Mouse (Mus musculus) inflammation-experienced regulatory T-cells, adult 6 months (primary cell): Measurements from ENCODE around the gene Nap1l1. TPM values are rescaled to one million over a fixed set of nuclear protein-coding genes. Genes with fewer than 3 reads are reported as not detected.
A peak's percentile ranks its signal among the peaks of the same experiment; 100 is the strongest.
"Not testable (repeated sequence)": the region's sequence is repeated elsewhere in the genome, so short reads cannot be mapped to it uniquely, and the experiment has no call there.

Experiments used
- ATAC-seq: one replicate; pipeline ENCODE4 v1.8.0; 2017
- polyA plus RNA-seq, 3 experiments: library from polyadenylated mRNA; unstranded; fragments of 100-300 nt; shearing (Covaris generic); gene quantifications; one replicate each; pipeline ENCODE4 v1.2.1; 2017

The Nap1l1 gene
- polyA plus RNA-seq, 3 experiments from 2014 or later = 122 to 256 (median 122) TPM

DNA sequence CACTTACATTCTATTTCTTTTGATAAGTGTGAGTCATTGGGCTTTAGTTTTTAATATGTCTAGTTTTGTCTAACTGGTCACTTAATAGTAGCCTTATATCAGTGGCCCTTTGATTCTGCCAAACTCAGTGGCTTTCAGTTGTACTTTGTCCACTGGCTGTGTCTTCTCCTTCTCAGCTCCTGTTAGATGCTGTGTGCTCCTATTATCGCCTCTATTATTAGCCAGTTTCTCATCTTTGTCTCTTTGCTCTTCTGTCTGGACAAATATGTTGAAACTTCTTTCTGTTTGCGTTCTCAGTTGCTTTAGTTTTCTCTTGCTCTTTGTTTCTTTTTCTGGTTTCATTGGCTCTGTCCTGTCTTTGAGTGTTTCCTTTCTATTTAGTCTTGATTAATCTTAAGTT lies 9.6 kb downstream of the Nap1l1 start:
- no peak for ATAC-seq

DNA sequence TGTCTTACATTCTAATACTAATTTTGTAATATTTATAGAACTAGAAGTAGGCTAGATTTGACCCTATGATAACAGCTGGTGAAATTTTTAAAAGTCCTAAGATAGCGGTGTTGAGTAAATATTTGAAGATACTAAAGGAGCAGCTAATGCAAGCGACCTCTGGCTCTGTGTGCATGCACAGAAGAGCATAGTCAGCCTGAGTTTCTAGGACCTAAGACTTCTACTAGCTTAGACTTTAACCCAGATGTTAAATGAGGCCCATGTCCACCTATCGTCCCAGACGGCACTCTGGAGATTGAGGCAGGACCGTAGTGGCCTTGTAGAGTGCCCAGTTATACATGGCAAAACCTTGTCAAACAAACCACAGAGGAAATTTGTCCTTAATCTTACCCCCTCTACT lies 11.1 kb downstream of the Nap1l1 start:
- no peak for ATAC-seq

DNA sequence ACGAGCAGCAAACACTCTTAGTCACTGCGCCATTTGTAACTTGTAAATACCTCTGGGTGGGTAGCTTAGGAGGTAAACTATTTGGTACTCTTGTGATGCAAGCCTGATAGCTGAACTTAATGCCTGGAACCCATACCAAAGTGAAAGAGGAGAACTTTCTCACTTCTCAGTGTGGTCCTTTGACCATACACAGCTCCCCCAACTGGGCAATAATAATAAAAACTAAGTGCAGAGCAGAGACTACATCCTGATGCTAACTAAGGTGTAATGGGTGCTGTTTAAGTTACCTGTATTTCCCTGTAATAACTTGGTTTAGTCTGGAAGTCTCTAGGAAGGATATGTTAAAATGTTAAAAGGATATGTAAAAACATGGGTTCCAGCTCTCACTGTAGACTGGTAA lies 15.8 kb downstream of the Nap1l1 start:
- ATAC-seq = no peak

DNA sequence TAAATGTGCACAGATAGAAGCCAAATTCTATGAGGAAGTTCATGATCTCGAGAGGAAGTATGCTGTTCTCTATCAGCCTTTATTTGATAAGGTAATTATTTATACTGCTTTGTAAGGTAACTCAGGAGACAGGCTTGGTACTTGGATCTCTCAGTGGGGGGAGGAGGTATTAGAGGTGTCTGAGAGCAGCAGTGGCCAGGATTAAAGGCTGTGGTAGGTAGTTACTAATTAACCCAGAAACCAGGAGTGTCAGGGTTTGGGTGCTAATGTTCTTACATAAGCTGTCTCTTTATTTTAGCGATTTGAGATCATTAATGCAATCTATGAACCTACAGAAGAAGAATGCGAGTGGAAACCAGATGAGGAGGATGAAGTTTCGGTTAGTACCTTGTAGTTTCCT lies 17.1 kb downstream of the Nap1l1 start:
- not testable (repeated sequence) for ATAC-seq

DNA sequence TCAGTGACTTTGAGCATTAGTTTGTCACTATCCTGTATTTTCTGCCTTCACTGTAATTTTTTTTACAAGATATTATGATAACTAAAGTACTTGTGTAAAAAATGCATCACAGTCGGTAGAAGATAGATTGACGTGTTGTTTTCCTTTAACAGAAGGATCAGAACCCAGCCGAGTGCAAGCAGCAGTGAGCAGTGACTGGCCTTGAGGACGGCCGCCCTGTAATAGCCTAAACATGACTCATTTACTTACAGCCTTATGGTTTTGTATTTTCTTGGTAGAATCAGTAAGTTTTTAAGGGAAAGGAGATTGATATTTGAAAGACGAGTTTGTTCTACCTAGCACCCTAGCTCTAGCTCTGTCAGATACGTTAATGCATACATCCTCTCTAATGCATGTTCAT lies 22.9 kb downstream of the Nap1l1 start:
- no peak for ATAC-seq

DNA sequence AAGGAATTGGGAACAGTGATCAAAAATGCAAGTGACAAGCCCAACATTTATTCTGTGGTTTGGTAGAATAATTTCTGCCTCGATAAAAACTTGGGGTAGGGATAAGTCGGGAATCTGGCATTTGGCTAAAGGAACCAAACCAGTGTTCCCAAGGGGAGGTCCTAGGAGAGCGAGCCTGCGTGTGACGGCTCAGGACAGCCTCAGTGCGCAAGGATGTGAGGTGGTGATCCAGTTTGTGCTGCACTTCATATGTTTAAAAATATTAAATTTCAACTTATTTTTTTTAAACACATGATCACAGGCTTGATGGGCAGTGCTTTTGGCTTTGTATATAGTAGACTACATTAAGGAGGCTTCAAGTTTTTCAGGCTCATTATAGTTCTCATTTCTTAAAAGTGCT lies 26.9 kb downstream of the Nap1l1 start:
- no peak for ATAC-seq

DNA sequence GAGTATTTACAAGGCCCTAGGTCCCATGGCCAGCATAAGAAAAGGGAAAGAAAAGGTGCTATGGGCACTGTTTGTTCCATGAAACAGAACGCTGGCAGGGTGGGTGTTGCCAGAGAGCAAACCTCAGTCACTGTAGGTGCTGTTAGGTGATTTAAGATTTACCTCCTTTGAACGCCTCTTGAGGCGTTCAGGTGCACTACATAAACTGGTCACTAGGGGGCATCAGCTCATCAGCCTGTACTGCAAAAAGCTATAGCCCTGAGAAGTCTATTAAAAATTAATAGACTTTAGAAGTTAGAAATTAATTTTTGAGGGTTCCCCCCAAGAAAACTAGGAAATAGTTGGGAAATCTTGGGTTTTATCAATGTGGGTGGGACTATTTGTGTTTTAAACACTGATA lies 30.0 kb downstream of the Nap1l1 start:
- no peak for ATAC-seq

DNA sequence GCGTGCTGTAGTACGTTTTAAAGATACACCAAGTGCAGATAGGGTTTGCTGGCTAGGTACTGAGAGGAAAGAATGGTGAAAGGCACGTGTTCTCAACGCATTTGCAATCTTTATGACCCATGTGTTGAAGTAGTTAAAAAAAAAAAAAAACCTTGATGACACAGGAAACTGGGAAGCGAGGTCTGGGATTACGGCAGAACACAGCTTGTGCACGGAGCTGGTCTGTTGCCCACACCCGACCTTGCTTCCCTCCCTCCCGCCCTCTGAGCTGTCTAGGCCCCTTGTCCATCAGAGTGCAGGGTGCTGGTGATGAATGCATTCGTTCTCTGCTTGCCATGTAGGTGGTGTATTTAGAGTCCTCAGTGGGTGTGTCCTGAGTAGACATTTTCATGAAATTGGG lies 30.7 kb downstream of the Nap1l1 start:
- no peak for ATAC-seq

DNA sequence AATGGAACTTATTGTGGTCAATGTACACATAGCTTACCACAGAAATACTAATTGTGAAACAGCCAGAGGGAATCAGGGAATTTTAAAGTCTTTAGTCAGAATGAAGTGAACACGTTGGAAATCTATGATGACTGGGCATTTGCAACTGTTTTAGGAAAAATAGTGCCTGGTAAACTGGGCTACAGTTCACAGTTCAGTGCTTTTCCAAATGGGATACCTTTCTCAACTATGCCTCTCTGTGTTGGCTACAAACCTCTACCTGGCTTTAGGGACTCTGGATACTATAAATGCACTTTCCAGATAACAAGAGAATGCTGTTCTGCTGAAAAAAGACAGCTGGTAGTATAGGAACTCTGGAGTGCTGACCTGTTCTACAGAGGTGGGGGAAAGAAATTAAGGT lies 31.6 kb downstream of the Nap1l1 start:
- no peak for ATAC-seq

DNA sequence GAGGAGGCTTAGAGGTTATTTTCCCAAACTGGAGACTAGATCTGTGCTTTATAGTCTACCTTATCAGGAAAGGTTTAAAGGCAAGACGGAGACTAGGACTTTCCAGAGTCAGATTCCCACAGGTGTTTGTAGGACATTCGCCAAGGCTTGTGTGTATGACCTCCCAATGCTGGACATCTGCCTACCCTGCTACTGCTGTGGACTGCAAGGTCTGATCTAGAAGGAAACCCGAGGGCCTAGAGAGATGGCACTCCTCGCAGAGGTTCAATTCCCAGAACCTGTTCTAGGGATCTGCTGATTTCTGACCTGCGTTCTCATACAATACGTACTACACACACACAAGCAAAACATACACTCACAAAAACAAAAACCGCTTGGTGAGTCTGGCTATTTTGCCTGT lies 32.4 kb downstream of the Nap1l1 start:
- no peak for ATAC-seq

DNA sequence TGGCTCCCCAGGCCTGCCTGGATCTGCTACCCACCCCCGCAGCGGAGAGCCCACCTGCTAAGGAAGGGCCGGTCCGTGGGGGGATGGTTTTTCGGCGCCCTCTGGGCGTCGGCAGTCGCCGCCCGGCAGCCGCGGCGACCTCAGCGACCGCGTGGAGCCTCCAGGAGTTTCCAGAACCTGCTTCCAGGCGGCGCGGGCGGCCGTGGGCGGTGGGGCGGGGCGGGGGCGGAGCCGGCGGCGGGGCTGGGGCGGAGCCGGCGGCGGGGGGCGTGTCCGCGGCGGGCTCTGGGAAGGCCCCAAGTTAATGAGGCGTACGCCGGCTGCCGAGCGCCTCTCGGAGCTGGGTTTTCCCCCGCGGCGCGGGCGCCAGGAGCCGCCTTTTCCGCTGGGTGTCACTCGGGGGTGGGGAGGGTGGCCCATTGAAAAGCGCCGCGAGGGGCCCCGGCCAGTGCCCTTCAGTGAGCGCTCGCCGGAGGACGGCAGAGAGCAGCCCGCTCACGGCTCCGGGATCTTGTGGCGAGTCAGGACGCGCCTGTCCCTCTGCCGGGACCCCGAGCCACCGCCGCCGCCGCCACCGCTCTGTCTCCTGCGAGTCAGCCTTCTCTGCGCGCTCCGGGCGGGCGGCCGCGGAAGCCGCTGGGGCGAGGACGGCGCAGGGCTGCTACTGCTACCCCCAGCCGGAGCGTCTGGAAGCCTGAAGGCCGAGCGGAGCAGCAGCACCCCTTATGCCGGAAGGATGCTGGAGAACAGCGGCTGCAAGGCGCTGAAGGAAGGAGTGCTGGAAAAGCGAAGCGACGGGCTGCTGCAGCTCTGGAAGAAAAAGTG lies 33.3 kb downstream of the Nap1l1 start, which contains the start of gene Phlda1:
TSS of gene Phlda1 (plus strand) at position 186 of the 825 bp plus-strand sequence.
- ATAC-seq = peak; percentile 84

DNA sequence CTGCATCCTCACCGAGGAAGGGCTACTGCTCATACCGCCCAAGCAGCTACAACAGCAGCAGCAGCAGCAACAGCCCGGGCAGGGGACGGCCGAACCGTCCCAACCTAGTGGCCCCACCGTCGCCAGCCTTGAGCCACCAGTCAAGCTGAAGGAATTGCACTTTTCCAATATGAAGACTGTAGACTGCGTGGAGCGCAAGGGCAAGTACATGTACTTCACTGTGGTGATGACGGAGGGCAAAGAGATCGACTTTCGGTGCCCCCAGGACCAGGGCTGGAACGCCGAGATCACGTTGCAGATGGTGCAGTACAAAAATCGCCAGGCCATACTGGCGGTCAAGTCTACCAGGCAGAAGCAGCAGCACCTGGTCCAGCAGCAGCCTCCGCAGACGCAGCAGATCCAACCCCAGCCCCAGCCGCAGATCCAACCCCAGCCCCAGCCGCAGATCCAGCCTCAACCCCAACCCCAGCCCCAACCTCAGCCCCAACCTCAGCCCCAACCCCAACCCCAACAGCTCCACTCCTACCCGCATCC lies 34.0 kb downstream of the Nap1l1 start:
- peak; percentile 1 for ATAC-seq

DNA sequence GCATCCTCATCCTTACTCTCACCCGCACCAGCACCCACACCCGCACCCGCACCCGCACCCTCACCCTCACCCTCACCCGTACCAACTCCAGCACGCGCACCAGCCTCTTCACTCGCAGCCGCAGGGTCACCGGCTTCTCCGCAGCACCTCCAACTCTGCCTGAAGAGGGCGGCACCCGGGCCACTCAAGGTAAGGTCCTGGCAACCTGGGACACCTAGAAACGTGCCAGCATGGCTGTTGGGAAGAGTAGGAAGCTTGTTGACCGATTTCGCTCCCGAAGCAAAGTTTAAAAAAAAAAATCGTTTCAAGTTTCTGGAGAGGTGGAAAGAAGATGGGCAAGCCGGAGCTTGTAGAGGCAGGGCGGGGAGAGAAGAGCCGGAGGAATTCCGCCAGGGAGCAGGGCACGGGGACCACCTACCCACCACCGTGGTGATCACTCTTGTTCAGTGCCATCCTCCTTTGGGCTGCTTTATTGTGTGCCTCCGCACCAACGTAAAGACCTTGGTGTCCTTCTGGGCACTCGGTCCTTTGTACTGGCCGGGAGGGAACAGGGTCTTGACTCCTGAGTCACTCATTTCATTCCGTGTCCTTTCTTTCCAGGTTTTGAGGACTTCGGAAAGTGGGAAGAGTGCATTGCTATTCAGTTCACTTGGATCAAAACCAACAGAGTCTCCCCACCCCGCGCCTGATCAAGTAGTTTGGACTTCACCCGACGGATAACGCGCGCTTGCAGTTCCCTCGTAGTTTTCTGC lies 34.6 kb downstream of the Nap1l1 start:
- ATAC-seq = peak; percentile 27

DNA sequence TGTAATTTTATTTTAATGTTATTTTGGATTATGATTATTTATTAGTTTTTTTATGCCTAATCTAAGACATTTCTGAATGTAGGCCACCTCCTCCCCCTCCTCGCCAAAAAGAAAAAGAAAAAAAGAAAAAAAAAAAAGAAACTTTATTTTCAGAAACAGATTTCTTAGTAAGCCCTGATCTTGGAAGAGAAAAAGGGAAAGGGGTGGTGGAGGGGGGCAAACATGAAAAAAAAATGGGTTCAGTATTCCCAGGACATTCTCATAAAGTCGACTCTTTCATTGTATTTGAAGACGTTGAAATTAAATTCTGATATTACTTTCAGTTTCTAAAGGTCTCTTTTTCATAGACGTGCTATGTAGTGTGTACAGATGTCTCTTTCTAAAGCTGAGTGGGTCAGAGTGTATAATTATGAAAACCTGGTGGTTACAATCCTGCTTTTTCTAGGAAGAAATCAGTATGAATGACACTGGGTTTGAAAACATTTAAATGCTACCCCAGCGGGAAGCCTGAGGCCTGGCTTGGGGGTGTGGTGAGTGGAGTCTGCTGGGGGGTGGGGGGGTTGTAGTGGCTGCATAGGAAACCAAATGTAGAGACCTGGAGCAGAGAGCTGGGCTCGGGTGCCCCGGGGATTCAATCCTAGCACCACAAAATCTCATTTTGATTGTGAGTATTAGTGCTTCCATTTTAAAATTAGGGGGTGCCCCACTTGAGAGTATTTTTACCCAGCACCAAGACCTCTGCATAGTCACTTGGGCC lies 35.5 kb downstream of the Nap1l1 start:
- no peak for ATAC-seq

DNA sequence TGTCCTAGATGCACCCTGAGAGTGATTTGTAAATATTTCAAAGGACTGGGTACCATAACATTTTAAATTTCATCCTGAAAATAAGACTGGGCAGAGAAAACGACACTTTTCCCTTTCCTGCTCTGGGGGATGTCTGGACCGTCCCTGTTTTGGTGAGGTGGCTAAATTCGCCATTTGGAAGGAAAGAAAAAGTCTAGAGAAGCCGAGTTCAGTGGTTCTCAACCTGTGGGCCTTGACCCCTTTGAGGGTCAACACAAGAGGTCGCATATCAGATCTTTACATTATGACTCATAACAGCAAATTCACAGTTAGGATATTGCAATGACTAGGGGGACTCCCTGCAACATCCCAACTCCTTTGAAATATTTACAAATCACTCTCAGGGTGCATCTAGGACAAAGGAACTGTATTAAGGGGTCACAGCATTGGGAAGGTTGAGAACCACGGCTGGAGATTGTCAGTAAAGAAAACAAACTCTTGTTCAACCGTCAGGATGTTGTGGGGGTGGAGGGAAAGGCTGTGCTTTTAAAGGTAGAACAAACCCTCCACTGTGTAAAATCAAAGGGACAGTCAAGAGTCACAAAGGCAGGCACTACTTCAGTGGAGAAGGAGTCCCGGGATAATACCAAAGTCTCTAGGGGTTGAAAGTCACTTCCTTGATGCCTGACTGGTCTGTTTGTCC lies 36.2 kb downstream of the Nap1l1 start:
- no peak for ATAC-seq

DNA sequence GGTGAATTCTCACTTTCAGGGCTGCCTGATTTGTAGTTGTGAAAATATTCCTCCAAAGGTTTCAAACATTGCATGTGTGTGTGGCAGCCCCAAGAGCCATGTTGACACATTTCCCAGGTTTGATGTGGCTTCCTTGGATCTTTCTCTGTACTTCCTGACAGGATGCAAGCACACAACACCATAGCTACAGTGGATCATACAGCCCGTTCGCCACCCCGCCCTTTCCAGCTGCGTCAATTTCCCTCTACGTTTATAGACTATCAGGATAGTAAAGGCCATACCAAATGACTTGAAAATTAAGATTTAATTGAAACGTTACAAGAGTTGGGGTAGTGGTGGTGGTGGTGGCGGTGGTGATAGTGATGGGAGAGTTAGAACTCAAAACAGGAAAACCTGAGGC lies 37.0 kb downstream of the Nap1l1 start:
- ATAC-seq = no peak

DNA sequence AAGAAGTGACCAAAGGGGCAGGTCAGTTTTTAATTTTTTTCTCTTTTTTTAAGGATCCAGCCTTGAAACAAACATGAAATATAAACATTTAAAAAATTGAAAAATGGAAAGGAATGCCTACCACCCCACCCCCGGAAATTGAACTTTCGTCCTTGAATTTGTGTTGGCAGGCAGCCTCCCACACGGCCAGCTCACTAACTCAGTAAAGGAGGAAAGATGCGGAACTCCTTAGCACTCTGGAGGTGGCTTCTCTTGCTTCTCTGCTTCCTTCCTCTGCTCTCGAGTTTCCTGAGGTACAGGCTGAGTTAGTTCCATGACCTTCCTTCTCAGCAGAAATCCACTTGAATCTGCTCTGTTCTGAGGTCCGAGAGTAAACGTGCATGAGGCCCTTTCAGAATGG lies 37.8 kb downstream of the Nap1l1 start:
- no peak for ATAC-seq

DNA sequence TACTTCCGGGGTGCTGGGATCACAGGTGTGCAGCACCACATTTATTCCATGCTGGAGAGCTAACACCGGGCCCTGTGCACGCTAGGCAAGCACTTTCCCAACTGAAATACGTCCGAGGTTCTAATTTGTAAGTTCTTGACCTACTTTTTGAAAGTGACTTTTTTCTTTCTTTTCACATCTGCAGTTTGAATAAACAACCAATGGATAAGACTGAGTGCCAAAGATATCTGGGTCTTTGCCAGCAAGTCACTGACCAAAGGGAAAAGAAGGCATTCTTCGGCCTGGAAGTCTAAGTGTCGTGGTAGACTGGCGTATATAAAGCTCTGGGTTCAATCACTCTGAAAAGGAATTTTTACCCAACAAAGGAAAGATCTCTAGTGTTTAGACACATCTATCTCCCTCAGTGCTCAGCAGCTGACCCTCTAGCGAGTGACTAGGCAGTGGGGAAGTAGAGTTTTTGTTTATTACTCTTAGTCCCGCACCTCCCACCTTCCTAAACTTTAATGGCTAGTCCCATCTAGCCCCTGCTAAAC lies 39.1 kb downstream of the Nap1l1 start:
- ATAC-seq = no peak

DNA sequence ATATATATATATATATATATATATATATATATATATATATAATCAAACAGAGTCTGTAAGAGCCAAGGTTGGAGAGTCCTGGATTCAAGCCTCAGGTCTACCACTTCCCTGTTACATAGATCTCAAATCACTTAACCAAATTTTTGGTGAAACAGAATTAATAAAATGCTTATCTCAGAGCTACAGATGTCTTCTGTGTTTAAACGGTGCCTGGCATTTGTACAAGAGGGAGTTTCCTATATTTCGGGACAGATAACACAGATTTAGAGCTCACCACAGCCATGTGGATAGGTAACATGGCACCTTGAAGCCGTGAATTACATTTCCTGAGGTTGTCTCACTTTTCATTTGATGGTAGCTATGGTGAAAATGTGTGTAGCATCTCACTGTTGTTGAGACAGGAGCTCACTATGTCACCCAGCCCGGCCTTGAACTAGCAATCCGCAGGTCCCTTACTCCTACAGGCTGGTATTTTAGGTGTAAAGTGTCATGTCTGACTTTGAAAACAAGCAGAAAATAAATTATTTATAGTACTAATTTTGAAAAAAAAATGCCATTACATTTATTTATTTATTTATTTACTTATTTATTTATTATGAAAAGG lies 41.4 kb downstream of the Nap1l1 start:
- no peak for ATAC-seq

DNA sequence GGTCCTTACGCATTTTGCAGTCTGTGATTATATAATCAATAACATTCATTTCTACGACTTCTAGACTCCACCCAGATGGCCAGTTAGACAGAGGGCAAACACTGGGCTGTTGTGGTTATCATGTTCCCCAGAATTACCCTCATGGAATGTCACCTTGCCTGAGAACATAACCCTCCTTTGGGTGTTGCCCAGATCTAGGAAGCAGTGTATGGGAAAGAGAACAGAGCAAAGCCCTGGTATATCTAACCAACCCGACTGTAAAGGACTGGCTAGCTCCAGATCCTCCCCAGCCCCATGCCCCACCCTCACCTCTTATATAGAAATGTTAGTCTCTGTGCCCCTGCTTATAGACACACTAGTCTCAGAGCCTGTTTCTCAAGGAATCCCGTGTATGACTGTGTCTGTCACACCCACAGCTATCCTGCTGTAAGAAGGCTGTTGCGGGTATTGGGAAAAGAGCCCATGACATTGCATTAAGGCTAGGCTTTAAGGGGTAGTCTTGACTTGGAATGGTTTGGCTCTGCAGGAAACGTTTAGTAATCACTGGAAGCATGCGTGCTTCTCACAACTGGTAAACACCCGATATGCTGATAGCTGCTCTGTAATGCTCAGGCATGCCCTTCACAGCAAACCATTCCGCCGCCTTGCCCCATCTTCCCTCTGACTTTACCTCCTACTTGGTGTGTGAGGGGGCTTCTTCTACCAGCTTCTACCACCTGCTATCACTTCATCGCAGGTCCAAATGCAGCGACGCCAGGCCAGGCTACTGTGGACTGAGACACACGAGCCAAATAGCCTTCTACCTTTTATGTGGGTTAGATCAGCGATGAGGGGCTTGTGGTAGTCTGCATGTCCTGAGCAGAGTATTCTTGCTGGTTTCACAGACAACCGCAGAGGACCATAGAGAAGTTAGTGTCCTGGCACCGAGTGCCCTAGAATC lies 42.3 kb downstream of the Nap1l1 start:
- ATAC-seq = no peak

DNA sequence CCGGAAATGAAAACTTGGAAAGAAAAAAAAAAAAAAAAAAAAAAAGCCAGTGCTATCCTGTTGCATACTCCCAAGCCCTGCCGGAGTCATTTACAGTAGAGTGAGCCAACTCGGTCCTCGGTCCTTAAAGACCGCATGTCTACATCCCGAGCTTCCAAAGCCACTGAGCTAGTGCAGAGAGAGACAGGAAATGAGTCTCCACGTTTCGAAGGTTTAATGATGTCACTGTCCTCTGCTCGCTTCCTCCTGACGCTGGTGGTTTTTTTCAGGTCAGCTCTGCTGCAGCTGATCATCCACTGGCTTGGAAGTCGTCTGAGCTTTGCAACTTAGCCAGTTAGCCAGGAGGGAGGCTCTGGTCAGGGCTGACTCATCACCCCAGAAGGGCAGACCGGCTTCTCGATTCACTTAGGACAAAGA lies 43.2 kb downstream of the Nap1l1 start:
- ATAC-seq = peak; percentile 94
